Mouse (Mus musculus) liver, embryonic 16.5 days (tissue): Measurements from ENCODE around the gene Cers5. TPM values are rescaled to one million over a fixed set of nuclear protein-coding genes. Genes with fewer than 3 reads are reported as not detected.
A peak's percentile ranks its signal among the peaks of the same experiment; 100 is the strongest.
"Not testable (repeated sequence)": the region's sequence is repeated elsewhere in the genome, so short reads cannot be mapped to it uniquely, and the experiment has no call there.

Source experiments
- ATAC-seq: fragments of 200-750 bp; cut with Nextera tagmentation; 2 replicates; pipeline ENCODE4 v1.8.0; 2017; ENCODE audit warnings: low read depth, mild to moderate bottlenecking, moderate number of reproducible peaks, moderate library complexity
- H3K27ac ChIP-seq: fragments of 300-500 bp; sonication (generic); 2 replicates; pipeline ENCODE4 v1.5.1; 2014; ENCODE audit warnings: mild to moderate bottlenecking, low read length
- H3K27me3 ChIP-seq: fragments of 300-500 bp; sonication (generic); 2 replicates; pipeline ENCODE4 v1.6.1; 2014; ENCODE audit warnings: low read depth, low read length, mixed read lengths; ENCODE audit not compliant: control insufficient read depth, insufficient read depth
- H3K36me3 ChIP-seq: fragments of 300-500 bp; sonication (generic); 2 replicates; pipeline ENCODE4 v1.6.1; 2014; ENCODE audit warnings: mild to moderate bottlenecking; ENCODE audit not compliant: control insufficient read depth, insufficient read depth
- H3K4me1 ChIP-seq: fragments of 300-500 bp; sonication (generic); 2 replicates; pipeline ENCODE4 v1.6.1; 2014; ENCODE audit warnings: low read depth, low read length, mixed read lengths; ENCODE audit not compliant: control insufficient read depth
- H3K4me2 ChIP-seq: fragments of 300-500 bp; sonication (generic); 2 replicates; pipeline ENCODE4 v1.6.1; 2014; ENCODE audit warnings: low read depth, low read length, mixed read lengths
- H3K4me3 ChIP-seq: fragments of 300-500 bp; sonication (generic); 2 replicates; pipeline ENCODE4 v1.5.1; 2014; ENCODE audit warnings: low read depth, mild to moderate bottlenecking, low read length
- H3K9ac ChIP-seq: fragments of 300-500 bp; sonication (generic); 2 replicates; pipeline ENCODE4 v1.6.1; 2014; ENCODE audit warnings: low read depth, low read length
- H3K9me3 ChIP-seq: fragments of 300-500 bp; sonication (generic); replicated peaks from 2 replicates; pipeline ENCODE4 v1.6.1; 2016; ENCODE audit warnings: low read length; ENCODE audit not compliant: control insufficient read depth
- WGBS: fragments of 180-500 bp; shearing (Covaris S2); extraction: QIAGEN DNeasy Blood & Tissue Kit; methylation state at CpG from one replicate; pipeline ENCODE4 v1.1.7; 2014; ENCODE audit not compliant: insufficient replicate concordance; 5-methylcytosine and 5-hydroxymethylcytosine counted together
- polyA plus RNA-seq: library from polyadenylated mRNA; unstranded; fragments of >200 nt; fragmentation: Nextera tagmentation; extraction: Ambion mirVana; gene quantifications from 2 replicates; pipeline ENCODE4 v1.2.1, GENCODE M21; 2015

Cers5 gene
- polyA plus RNA-seq, 1 experiment from 2014 or later, result 6.9 TPM

GRCm38 (mm10) chr15:99701640-99701998 lies 71.1 kb downstream of the Cers5 start:
- 34% methylated on average over 16 of the region's 16 CpGs for WGBS
- ATAC-seq, H3K9ac ChIP-seq, H3K27ac ChIP-seq, H3K27me3 ChIP-seq, H3K36me3 ChIP-seq, H3K9me3 ChIP-seq: not testable (repeated sequence)
- Histone ChIP-seq H3K4me2 (peak overlapping the region; percentile 67), H3K4me3 (peak overlapping the region; percentile 92), H3K4me1 (peaks cover 31% of the 10 kb centered on the region)

GRCm38 (mm10) chr15:99700219-99701106 lies 72.2 kb downstream of the Cers5 start:
- no peak overlapping the region for H3K9ac ChIP-seq
- H3K27me3 ChIP-seq, result no peaks in the 10 kb centered on the region; the same call in none of the 2 replicates
- H3K9me3 ChIP-seq, result no peaks in the 10 kb centered on the region
- H3K4me1 ChIP-seq, result peaks cover 31% of the 10 kb centered on the region
- ATAC-seq, result no peak
- H3K4me3 ChIP-seq, result no peak overlapping the region
- H3K4me2 ChIP-seq, result no peak overlapping the region
- no peaks in the 10 kb centered on the region for H3K36me3 ChIP-seq
- WGBS, result 70% methylated on average over 18 of the region's 18 CpGs
- H3K27ac ChIP-seq, result no peak overlapping the region; the same call in 1 of the 2 replicates

- Histone ChIP-seq H3K27ac (no peak overlapping the region), H3K36me3 (no peaks in the 10 kb centered on the region), H3K27me3 (no peaks in the 10 kb centered on the region; the same call in none of the 2 replicates), H3K9me3 (no peaks in the 10 kb centered on the region), H3K4me1 (peaks cover 30% of the 10 kb centered on the region), H3K4me3 (no peak overlapping the region), H3K4me2 (no peak overlapping the region), H3K9ac (no peak overlapping the region)
- WGBS, result 84% methylated on average over 10 of the region's 10 CpGs
- no peak for ATAC-seq
These were observed 73.0 kb downstream of the Cers5 start for GRCm38 (mm10) chr15:99699715-99700114.

- WGBS, result 31% methylated on average over 20 of the region's 20 CpGs
- H3K36me3 ChIP-seq, result no peaks in the 10 kb centered on the region
These were observed 74.1 kb downstream of the Cers5 start for GRCm38 (mm10) chr15:99698533-99699085.

GRCm38 (mm10) chr15:99697309-99697708 lies 75.4 kb downstream of the Cers5 start:
- no peaks in the 10 kb centered on the region for H3K9me3 ChIP-seq
- H3K27me3 ChIP-seq, result no peaks in the 10 kb centered on the region; the same call in none of the 2 replicates
- H3K36me3 ChIP-seq, result no peaks in the 10 kb centered on the region
- peaks cover 15% of the 10 kb centered on the region for H3K4me1 ChIP-seq
- H3K9ac ChIP-seq, result no peak overlapping the region
- no peak overlapping the region for H3K27ac ChIP-seq
- H3K4me2 ChIP-seq, result no peak overlapping the region
- ATAC-seq, result no peak
- H3K4me3 ChIP-seq, result no peak overlapping the region
- 31% methylated on average over 2 of the region's 2 CpGs for WGBS

More at GRCm38 (mm10) chr15:99698533-99699085, 74.1 kb downstream of the Cers5 start:
- no peak for ATAC-seq
- Histone ChIP-seq H3K27ac (no peak overlapping the region), H3K9ac (no peak overlapping the region), H3K4me2 (no peak overlapping the region), H3K4me3 (no peak overlapping the region), H3K9me3 (no peaks in the 10 kb centered on the region), H3K27me3 (no peaks in the 10 kb centered on the region; the same call in none of the 2 replicates), H3K4me1 (peaks cover 23% of the 10 kb centered on the region)

- Histone ChIP-seq H3K9ac (no peak overlapping the region), H3K27ac (no peak overlapping the region), H3K9me3 (no peaks in the 10 kb centered on the region), H3K4me2 (no peak overlapping the region), H3K36me3 (no peaks in the 10 kb centered on the region), H3K4me3 (no peak overlapping the region), H3K27me3 (no peaks in the 10 kb centered on the region; the same call in none of the 2 replicates), H3K4me1 (no peaks in the 10 kb centered on the region)
- ATAC-seq, result no peak
- WGBS, result 42% methylated on average over 9 of the region's 9 CpGs
These were observed 80.7 kb downstream of the Cers5 start for GRCm38 (mm10) chr15:99691976-99692375.

GRCm38 (mm10) chr15:99690924-99691323 lies 81.8 kb downstream of the Cers5 start:
- Histone ChIP-seq H3K36me3 (no peaks in the 10 kb centered on the region), H3K4me3 (no peak overlapping the region), H3K27me3 (no peaks in the 10 kb centered on the region; the same call in 1 of the 2 replicates), H3K27ac (no peak overlapping the region), H3K4me2 (no peak overlapping the region), H3K9me3 (no peaks in the 10 kb centered on the region), H3K9ac (no peak overlapping the region), H3K4me1 (no peaks in the 10 kb centered on the region)
- ATAC-seq, result no peak
- WGBS, result 16% methylated on average over 4 of the region's 4 CpGs

- H3K36me3 ChIP-seq, result no peaks in the 10 kb centered on the region
- ATAC-seq, result no peak
These were observed 84.0 kb downstream of the Cers5 start for GRCm38 (mm10) chr15:99688712-99689111.

More at GRCm38 (mm10) chr15:99688712-99689111, 84.0 kb downstream of the Cers5 start:
- Histone ChIP-seq H3K27ac (no peak overlapping the region), H3K4me2 (no peak overlapping the region), H3K27me3 (no peaks in the 10 kb centered on the region; the same call in 1 of the 2 replicates), H3K4me1 (no peaks in the 10 kb centered on the region), H3K9ac (no peak overlapping the region), H3K4me3 (no peak overlapping the region), H3K9me3 (no peaks in the 10 kb centered on the region)
- WGBS, result 8% methylated on average over 4 of the region's 4 CpGs
